Mouse (Mus musculus) T-helper 2 cell (primary cell): ENCODE measurements at regions not wholly inside any gene's neighbourhood (a gene's known extent, or its start where the extent isn't known, plus 50 kb on each side); places are given as distances from the start of the nearest gene placed in this dataset.

Experiments used
- in situ Hi-C: fragments of 300-600 bp; cut with MboI, MseI; formaldehyde crosslinking; loops from one replicate; pipeline ENCODE4 v1.15.1; 2025; ENCODE audit warnings: high pct_unique_total_duplicates

DNA sequence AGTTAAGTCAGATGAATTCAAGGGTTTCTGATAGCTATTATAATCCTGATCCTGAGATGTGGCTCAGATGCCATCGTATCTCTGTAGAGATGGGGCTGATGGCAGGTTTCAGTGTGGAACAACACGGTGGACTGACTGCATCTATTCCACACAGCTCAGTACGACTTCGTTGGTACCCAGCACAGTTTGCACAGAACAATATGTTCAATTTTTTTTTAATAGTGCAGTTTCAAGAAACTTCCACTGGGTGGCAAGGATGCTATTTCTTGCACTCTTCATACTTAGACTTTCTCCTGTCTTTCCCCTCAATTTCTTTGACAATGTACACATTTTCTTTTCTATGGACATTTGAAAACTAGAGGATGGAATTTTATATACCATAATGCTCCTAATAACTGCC is 278.6 kb upstream of the Btbd3 start:
- in situ Hi-C loops: no loop called here

- in situ Hi-C loops: no loop called here
Measured at GRCm38 (mm10) chr2:137974651-137975050, 281.7 kb upstream of the Btbd3 start.

DNA sequence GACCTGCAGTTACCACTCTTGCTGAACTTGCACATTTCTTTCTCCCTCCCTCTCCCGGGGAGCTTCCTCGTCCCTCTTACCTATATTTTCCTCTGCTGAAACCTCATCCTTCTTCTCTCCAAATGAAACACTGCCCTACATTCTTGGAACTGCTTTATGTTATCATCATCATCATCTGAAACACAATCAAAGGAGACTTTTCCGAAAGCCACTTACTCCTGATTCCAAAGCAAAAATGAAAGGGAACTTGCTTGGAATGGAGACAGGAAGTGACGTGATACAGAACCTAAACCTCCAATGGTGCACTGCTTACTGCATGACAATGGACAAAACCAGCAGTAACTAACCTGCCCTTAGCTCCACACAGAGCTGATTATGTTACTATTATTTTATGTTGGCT is 287.2 kb upstream of the Btbd3 start:
- in situ Hi-C loops: no loop called here

DNA sequence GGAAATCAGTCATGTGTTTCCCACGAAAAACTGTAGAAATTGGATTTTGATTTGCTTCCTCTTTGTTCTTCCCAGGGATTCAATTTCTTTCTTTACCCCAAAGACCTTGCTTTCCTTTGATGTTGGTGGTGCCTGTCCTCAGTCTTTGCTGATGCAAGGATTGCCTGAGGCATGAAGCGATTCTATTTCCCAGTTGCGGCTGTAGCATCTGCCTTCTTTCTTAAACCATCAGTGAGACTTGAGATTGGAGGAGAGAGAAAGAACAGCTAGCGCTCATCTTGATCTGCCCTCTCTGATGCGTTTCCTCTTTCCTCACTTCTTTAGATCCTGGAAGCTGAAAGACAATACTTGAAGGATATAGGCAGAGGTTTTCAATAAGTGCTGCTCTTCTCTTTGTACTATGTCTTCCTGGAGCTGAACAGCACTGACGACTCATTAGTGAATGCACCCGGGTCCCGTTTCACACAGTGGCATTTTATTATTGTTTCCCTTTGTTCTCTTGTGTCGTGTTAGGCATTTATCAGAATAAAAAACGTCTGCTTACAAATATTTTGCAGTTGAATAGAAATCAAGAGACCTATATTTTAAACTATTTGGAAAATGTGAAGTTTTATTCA is 289.8 kb upstream of the Btbd3 start:
- in situ Hi-C loops: no loop called here

- in situ Hi-C loops: no loop called here
Measured at GRCm38 (mm10) chr2:137954830-137955229, 301.5 kb upstream of the Btbd3 start.

GRCm38 (mm10) chr2:137953144-137953543 is 303.2 kb upstream of the Btbd3 start:
- in situ Hi-C loops: no loop called here

- in situ Hi-C loops: no loop called here
Measured at GRCm38 (mm10) chr2:137951942-137952341, 304.4 kb upstream of the Btbd3 start.

DNA sequence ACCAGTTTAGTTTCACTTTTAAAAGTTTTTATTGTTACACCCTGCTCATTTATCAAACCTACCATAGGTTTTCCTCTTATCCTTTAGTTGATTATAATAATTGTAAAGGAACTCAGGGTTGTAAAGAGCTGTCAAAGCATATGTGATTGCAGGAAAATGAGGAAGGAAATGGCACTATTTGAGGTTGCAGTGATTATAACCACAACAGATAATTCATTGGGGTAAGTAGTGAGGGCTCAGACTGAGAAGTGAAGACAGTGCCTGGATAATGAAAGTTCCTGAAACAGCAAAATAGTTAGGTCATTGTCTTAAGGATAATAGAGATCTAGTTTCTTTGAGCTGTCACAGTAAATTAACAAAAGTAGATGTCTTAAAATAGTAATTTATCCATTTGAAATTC is 305.4 kb upstream of the Btbd3 start:
- in situ Hi-C loops: no loop called here

DNA sequence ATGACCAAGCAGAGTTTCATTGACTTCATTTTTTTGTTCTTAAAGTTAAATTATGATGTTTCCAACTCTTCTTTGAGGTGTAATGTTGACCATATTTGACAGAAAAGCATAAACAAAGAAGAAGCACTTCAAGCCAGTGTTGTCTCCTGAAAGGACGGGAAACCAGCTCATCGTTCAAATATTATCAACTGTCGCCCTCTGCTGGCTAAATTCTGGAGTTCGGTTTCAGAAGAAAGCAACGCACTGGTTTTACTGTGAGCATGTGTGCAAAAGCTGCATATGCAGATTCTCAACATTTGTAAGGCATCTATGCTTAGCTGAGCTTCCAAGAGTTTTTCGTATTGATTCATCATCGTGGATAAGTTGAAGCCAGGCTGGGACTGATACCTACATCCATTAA is 313.6 kb upstream of the Btbd3 start:
- in situ Hi-C loops: loop anchor here (25.0 kb wide), 1 partner anchor 1780 kb away; no protein-coding TSS in a partner anchor

GRCm38 (mm10) chr2:137939591-137939990 is 316.8 kb upstream of the Btbd3 start:
- in situ Hi-C loops: loop anchor here (25.0 kb wide), 1 partner anchor 1777 kb away; no protein-coding TSS in a partner anchor

- in situ Hi-C loops: loop anchor here (25.0 kb wide), 1 partner anchor 1777 kb away; no protein-coding TSS in a partner anchor
Measured at GRCm38 (mm10) chr2:137938831-137939480, 317.4 kb upstream of the Btbd3 start.

DNA sequence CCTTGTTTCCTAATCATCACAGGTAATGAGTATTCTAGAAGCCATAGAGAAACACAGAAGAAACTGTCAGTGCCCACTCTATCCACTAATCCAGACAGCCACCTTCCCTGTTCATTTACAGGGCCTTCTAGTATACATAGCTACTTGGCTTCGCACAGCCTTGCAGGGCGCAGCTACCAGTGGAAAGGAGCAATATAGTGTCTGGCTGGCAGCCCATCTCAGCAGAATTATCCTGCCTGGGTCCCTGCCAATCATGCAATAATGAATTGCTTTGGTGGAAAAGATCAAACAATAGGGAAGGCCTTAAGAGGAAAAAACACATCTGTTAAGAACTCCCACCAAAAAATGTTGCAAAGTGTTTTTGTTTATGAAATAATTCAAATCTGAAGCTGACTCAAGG is 319.8 kb upstream of the Btbd3 start:
- in situ Hi-C loops: loop anchor here (25.0 kb wide), 1 partner anchor 1774 kb away; no protein-coding TSS in a partner anchor

DNA sequence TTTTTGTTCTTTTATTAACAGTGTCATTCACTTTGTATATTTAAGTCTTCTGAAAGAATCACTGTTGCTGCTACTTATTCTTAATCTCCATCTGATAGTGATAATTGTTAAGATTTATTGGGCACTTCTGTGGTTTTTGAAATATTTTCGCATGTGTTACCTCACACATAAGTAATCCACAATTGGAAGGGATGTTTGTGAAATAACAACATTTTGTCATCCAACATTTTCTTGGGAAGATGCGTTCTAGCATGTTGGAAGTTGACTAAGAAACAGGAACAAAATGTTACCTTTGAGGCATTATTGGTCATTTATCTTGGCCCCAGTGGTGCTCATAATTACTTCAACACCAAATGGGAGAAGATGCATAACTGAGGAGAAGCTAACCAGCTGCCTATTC is 323.4 kb upstream of the Btbd3 start:
- in situ Hi-C loops: loop anchor here (25.0 kb wide), 1 partner anchor 1771 kb away; no protein-coding TSS in a partner anchor

DNA sequence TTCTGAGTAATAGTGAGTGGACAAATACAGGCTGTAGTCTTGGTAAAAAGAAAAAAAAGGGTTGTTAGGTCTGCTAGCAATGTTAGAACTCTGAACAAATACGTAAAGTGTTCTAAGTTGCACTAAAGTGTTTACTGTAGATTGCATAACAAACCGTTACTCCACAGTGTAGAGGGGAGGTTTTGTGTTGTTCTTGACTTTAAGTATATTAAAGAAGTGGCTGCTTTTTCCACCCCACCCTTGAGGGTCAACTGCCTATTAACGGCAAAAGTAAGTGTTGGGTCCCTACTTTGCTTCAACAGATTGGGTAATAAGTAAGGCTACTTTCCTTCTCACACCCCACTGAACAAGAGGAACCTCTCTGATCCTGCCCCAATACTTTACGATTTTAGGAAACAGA is 323.9 kb upstream of the Btbd3 start:
- in situ Hi-C loops: loop anchor here (25.0 kb wide), 1 partner anchor 1770 kb away; no protein-coding TSS in a partner anchor

DNA sequence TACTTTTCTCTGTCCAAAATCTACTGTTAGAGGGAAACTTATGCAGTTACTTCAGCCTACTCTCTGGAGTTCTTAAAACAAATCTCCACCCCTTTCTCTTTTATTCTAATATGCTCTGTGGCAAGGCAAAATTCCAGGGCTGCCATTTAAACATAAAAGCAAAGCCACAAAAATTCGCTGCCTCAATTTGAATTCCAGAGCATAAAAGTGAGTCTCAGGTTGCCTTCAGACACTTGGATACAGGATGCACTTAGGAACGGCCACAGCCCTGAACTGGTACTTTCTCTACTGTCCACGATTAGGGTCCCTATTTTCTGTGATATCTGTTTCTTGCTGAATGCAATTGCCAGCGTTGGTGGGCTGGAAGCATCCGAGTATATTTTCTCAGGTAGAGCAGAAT is 330.9 kb upstream of the Btbd3 start:
- in situ Hi-C loops: loop anchor here (25.0 kb wide), 1 partner anchor 1763 kb away; no protein-coding TSS in a partner anchor

DNA sequence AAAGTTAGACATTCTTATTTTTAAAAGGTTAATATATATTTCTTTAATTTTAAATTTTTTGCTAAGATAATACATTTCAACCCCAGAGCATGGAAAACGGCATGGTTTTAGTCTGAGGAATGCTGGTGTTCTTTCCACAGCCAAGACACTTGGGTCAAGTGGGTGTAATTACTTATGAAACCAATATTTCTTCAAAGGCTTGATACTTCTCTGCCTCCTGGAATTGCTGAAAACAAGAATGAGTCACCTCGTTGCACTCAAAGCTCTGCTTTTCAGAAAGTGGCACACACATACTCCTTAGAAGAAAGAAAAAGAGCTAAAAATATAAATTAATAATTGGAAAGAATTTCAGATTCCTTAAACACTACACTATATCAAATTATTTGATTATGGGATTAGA is 331.8 kb upstream of the Btbd3 start:
- in situ Hi-C loops: no loop called here

GRCm38 (mm10) chr2:137898425-137898824 is 357.9 kb upstream of the Btbd3 start:
- in situ Hi-C loops: no loop called here

DNA sequence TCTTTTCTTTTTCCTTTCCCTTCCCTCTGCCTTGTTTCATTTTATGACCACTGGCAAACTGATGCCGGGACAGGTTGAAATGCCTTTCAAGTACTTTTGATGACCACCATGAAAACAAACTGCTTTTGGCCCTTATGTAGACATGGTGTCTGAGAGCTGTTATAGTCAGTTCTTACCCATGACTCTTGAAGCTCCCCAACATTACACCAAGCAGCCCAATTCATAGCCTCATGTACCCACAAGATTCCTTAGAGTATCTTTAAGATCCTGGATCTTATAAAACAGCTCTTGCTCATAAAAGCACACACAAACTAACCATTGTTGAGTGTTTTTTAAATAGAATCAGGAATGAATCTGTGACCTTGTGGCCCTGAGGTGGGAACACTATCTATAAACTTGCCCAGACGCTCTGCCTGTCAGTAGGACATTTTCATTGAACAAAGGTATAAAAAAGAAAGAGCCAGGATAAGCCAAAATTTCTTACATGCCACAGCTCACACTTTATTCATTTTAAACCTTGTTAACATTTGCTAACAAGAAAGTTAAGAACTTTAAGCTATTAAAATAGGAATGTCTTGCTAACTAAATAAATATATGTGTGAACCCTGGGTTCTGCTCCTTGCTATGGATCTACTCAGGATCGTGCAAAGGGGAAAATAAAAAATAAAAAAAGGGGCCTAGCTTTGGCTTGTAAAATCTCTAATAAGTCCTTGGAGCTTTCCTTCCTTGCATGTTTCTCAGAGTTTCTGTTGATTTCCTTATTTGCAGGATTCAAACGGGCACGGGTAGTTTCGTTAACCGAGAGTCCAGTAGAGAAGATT is 375.9 kb upstream of the Btbd3 start:
- in situ Hi-C loops: no loop called here

GRCm38 (mm10) chr2:137869676-137870075 is 386.7 kb upstream of the Btbd3 start:
- in situ Hi-C loops: no loop called here

- in situ Hi-C loops: loop anchor here (10.0 kb wide), 1 partner anchor 1600 kb away; no protein-coding TSS in a partner anchor
Measured at GRCm38 (mm10) chr2:137854494-137854893, 401.9 kb upstream of the Btbd3 start.

DNA sequence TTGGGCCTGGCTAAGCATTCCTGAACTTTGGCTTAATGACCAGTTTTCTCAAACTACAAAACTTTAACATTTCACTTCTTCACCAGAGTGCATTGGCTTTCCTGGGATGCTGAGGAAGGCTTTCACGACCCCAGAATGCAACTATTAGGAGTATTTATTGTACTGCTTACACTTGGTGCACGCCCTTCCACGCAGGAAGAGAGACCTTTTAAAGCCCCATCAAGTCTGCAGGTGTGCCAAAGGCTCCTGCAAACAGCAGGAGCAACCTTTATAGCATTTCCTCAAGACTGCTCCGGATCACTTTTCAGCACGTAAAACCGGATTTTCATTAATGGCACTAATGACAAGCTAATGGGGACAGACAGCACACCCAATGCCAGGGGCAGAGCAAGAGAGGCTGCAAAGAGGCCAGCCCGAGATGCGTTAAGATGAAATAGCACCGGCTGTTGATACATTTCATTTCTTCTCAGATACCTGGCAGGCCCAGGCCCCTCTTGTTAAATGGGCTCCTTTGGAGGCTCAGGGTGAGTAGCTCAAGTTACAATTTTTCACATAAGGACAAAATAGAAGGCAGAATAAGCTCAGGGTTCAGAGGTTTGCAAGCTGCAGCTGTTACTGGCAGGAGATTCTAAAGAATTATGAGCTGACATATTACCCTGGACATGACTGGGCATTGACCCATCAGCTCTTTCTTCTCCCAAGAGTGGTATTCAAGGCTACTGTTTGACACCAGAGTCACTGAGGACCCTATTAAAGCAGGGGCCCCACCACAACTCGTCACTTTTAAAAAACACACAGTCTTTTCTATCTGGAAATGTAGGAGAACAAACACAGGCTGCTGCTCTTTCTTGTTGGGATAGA is 402.7 kb upstream of the Btbd3 start:
- in situ Hi-C loops: loop anchor here (10.0 kb wide), 1 partner anchor 1599 kb away; no protein-coding TSS in a partner anchor
